Mouse (Mus musculus) lung, embryonic 14.5 days (tissue): ENCODE data around the gene Sox30. TPM values are rescaled to one million over a fixed set of nuclear protein-coding genes. Genes with fewer than 3 reads are reported as not detected.
"Not testable (repeated sequence)": the region's sequence is repeated elsewhere in the genome, so short reads cannot be mapped to it uniquely, and the experiment has no call there.

ENCODE experiments used
- ATAC-seq: fragments of 200-750 bp; cut with Nextera tagmentation; 2 replicates; pipeline ENCODE4 v1.8.0; 2017; ENCODE audit warnings: mild to moderate bottlenecking, moderate TSS enrichment, moderate library complexity; ENCODE audit not compliant: insufficient read depth
- DNase-seq: peaks from one replicate; pipeline ENCODE4 v3.0.0-alpha.2; 2015
- H3K27ac ChIP-seq: fragments of 300-500 bp; sonication (generic); 2 replicates; pipeline ENCODE4 v1.5.1; 2014; ENCODE audit warnings: low read depth, mild to moderate bottlenecking, moderate library complexity
- H3K27me3 ChIP-seq: fragments of 300-500 bp; sonication (generic); 2 replicates; pipeline ENCODE4 v1.6.1; 2014; ENCODE audit warnings: low read length, control low read depth; ENCODE audit not compliant: insufficient read depth
- H3K36me3 ChIP-seq: fragments of 300-500 bp; sonication (generic); 2 replicates; pipeline ENCODE4 v1.6.1; 2014; ENCODE audit warnings: control low read depth; ENCODE audit not compliant: insufficient read depth
- H3K4me1 ChIP-seq: fragments of 300-500 bp; sonication (generic); 2 replicates; pipeline ENCODE4 v1.6.1; 2014; ENCODE audit warnings: antibody characterized with exemption, control low read depth; ENCODE audit not compliant: insufficient read depth
- H3K4me2 ChIP-seq: fragments of 300-500 bp; sonication (generic); 2 replicates; pipeline ENCODE4 v1.6.1; 2014; ENCODE audit warnings: mild to moderate bottlenecking
- H3K4me3 ChIP-seq: fragments of 300-500 bp; sonication (generic); 2 replicates; pipeline ENCODE4 v1.5.1; 2014; ENCODE audit warnings: low read depth, low read length
- H3K9ac ChIP-seq: fragments of 300-500 bp; sonication (generic); 2 replicates; pipeline ENCODE4 v1.6.1; 2014
- H3K9me3 ChIP-seq: fragments of 300-500 bp; sonication (generic); 2 replicates; pipeline ENCODE4 v1.6.1; 2016; ENCODE audit warnings: low read depth, low read length, control low read depth
- CTCF ChIP-seq: IDR thresholded peaks from 2 replicates; pipeline ENCODE4 v1.5.1; 2016; ENCODE audit warnings: antibody characterized with exemption, low read depth
- WGBS: fragments of 180-500 bp; shearing (Covaris S2); extraction: QIAGEN DNeasy Blood & Tissue Kit; methylation state at CpG from one replicate; pipeline ENCODE4 v1.1.7; 2014; 5-methylcytosine and 5-hydroxymethylcytosine counted together
- polyA plus RNA-seq: library from polyadenylated mRNA; unstranded; fragments of >200 nt; fragmentation: Nextera tagmentation; extraction: Ambion mirVana; gene quantifications from 2 replicates; pipeline ENCODE4 v1.2.1, GENCODE M21; 2014

Gene Sox30
- polyA plus RNA-seq, 1 experiment from 2014 or later: 0.09 TPM

DNA sequence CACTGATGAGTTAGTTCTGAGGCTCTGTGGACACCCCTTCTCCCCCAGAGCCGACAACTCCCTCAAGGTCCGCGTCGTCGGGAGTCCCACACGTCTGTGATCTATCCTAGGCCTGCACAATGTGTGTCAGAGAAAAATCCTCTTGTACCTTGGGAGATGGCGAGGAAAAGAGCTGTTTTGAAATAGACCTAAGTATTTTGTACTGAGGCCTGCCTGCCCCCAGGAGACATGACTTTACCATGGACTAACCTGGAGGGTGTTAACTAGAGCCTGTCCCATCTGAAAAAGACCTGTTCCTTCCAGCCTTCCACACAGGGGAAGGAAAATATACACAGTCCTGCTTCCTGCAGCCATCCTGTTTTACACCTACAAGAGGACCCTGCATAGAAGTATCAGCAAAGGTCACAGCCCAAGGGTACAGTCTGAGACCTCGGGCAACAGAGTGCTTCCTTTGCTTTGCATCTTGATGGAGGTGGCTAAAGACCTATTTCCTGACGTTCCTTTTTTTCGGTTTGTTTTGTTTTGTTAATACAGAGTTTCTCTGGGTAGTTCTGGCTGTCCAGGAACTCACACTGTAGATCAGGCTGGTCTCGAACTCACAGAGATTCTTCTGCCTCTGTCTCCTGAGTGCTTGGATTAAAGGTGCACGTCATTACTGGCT lies 61.6 kb downstream of the Sox30 start:
- no peaks in the 10 kb centered on the region; the same call in 1 of the 2 replicates for H3K4me1 ChIP-seq
- H3K9ac ChIP-seq: no peak overlapping the region
- peak overlapping the region; percentile 76; the same call in 1 of the 2 replicates for H3K27ac ChIP-seq
- no peak overlapping the region for H3K4me2 ChIP-seq
- ATAC-seq (peak; percentile 41; the same call in 1 of the 2 replicates), DNase-seq (peak; percentile 33)
- H3K36me3 ChIP-seq: no peaks in the 10 kb centered on the region
- 65% methylated on average over 12 of the region's 12 CpGs for WGBS
- H3K27me3 ChIP-seq: no peaks in the 10 kb centered on the region
- no peak for TF ChIP-seq CTCF
- H3K9me3 ChIP-seq: no peaks in the 10 kb centered on the region
- H3K4me3 ChIP-seq: no peak overlapping the region

- no peak for TF ChIP-seq CTCF
- H3K9me3 ChIP-seq: no peaks in the 10 kb centered on the region
- no peak for DNase-seq
- H3K4me1 ChIP-seq: no peaks in the 10 kb centered on the region
- no peaks in the 10 kb centered on the region for H3K27me3 ChIP-seq
- no peak overlapping the region for H3K4me3 ChIP-seq
- no peak overlapping the region for H3K4me2 ChIP-seq
- 86% methylated on average over 5 of the region's 5 CpGs for WGBS
- H3K36me3 ChIP-seq: no peaks in the 10 kb centered on the region
- H3K9ac ChIP-seq: no peak overlapping the region
- H3K27ac ChIP-seq: no peak overlapping the region
- ATAC-seq: no peak
Measured at GRCm38 (mm10) chr11:46044781-46045180, 64.7 kb downstream of the Sox30 start.

DNA sequence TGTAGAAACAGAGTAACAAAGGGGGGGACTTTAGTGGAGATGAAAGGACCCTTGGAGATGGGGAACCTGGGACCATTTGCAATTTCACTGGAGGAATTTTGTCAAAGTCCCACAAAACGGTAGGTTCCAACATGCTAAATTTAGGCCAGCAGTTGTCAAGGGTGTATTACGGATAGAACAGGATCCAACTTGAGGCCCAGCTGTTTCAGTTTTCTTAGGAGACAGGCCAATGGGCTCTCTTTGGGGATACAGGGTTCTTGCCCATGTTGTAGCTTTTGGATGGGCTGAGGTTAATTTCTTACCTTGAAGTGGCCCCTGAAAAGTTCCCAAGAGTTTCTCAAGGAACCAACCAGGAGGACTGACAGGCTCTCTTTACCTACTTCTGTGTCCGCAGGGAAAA lies 67.2 kb downstream of the Sox30 start:
- DNase-seq (no peak), ATAC-seq (no peak)
- H3K27ac ChIP-seq: no peak overlapping the region
- H3K4me2 ChIP-seq: no peak overlapping the region
- H3K9ac ChIP-seq: no peak overlapping the region
- TF ChIP-seq CTCF: no peak
- H3K4me1 ChIP-seq: no peaks in the 10 kb centered on the region
- H3K9me3 ChIP-seq: no peaks in the 10 kb centered on the region
- 84% methylated on average over 3 of the region's 3 CpGs for WGBS
- H3K27me3 ChIP-seq: no peaks in the 10 kb centered on the region
- no peaks in the 10 kb centered on the region for H3K36me3 ChIP-seq
- no peak overlapping the region for H3K4me3 ChIP-seq

GRCm38 (mm10) chr11:46052105-46052659 lies 72.1 kb downstream of the Sox30 start, which contains the start of gene Gm12166:
Gm12166 (minus strand) TSS chr11:46052321.
- H3K9ac ChIP-seq, ATAC-seq, H3K4me1 ChIP-seq, H3K27ac ChIP-seq, H3K9me3 ChIP-seq, H3K4me3 ChIP-seq, H3K36me3 ChIP-seq, H3K4me2 ChIP-seq, H3K27me3 ChIP-seq: not testable (repeated sequence)
- peak; percentile 63 for TF ChIP-seq CTCF
- WGBS: 27% methylated on average over 19 of the region's 19 CpGs
- peak; percentile 77 for DNase-seq

GRCm38 (mm10) chr11:46053457-46053856 lies 73.3 kb downstream of the Sox30 start:
- not testable (repeated sequence) for H3K9ac ChIP-seq, H3K4me2 ChIP-seq, H3K4me1 ChIP-seq, DNase-seq, H3K27me3 ChIP-seq, H3K27ac ChIP-seq, H3K36me3 ChIP-seq, ATAC-seq, H3K4me3 ChIP-seq, H3K9me3 ChIP-seq
- WGBS: 82% methylated on average over 3 of the region's 3 CpGs

DNA sequence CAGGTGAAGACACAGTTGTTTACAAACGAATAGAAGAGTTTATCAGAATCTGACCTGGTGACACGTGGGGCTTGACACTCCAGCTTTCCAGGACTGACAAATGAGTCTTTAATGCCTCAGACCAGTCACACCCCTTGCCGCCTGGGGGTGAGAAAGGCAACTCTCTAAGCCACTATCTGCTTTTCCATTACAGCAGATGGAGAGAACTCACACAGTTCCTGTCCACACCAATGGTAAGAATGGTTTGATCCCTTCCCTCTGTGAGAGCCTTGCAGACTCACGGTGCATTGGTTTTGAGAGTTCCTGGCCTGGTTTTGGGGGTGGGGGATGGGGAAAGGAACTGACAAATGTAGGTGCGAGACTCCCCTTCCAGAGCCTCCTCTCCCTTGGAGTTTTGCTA lies 74.2 kb downstream of the Sox30 start:
- Histone ChIP-seq H3K27ac (no peak overlapping the region), H3K9me3 (no peaks in the 10 kb centered on the region)

DNA sequence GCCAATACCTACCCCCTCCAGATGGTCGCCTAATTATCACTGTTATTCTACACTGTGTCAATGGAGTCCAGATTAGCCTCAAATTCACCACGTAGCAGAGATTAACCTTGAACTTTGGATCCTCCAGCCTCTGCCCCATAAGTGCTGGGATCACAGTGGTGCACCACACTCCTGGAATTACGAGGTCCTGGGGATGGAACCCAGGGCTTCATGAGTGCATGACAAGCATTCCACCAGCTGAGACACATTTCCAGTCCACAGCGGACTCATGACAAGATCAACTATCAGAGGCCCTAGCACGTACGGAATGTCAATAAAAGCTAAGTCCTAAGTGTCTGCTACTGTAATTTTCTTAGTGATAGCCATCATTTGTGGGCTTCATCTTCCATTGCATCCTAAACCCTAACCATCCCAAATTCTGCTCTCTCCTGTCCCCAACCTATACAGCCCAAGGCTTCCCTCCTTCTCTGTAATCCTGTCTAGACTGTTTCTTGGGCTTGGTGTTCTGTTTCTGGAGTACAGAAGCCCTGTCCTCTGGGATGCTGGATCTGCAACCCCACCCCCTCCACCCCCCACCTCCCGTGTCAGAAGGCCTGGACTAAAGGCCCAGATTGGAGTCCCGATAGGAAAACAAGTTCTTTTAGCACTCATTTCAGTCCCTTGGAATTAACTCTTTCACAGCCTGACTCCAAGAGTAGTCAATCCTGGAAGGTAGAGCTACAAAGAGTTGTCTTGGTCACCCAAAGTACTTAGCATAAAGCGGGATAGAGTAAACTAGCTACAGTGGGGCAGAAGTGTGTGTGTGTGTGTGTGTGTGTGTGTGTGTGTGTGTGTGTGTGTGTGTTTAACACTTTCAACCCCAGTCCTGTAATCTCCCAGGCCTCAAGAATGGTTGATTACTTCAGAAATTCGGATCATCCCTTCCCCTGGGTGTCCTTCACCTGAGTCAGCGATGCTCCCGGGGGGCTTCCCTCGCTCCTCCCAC lies 75.1 kb downstream of the Sox30 start:
- peak overlapping the region; percentile 82 for H3K9ac ChIP-seq
- ATAC-seq (peak; percentile 26), DNase-seq (peak; percentile 50)
- peak overlapping the region; percentile 63 for H3K4me2 ChIP-seq
- no peaks in the 10 kb centered on the region for H3K36me3 ChIP-seq
- WGBS: 14% methylated on average over 13 of the region's 13 CpGs
- no peak for TF ChIP-seq CTCF
- no peaks in the 10 kb centered on the region for H3K9me3 ChIP-seq
- peak overlapping the region; percentile 94 for H3K27ac ChIP-seq
- H3K4me1 ChIP-seq: peaks cover 5% of the 10 kb centered on the region; the same call in 1 of the 2 replicates
- peak overlapping the region; percentile 68 for H3K4me3 ChIP-seq
- no peaks in the 10 kb centered on the region for H3K27me3 ChIP-seq

More for the DNA sequence above, 74.2 kb downstream of the Sox30 start:
- peaks cover 5% of the 10 kb centered on the region; the same call in 1 of the 2 replicates for H3K4me1 ChIP-seq
- TF ChIP-seq CTCF: no peak
- WGBS: 34% methylated on average over 5 of the region's 5 CpGs
- no peak overlapping the region for H3K4me2 ChIP-seq
- H3K27me3 ChIP-seq: no peaks in the 10 kb centered on the region
- H3K9ac ChIP-seq: no peak overlapping the region
- ATAC-seq (no peak), DNase-seq (no peak)
- no peaks in the 10 kb centered on the region for H3K36me3 ChIP-seq
- no peak overlapping the region for H3K4me3 ChIP-seq
